Mouse (Mus musculus) c-Kit-negative CD71-positive TER-119-positive erythroid progenitor cells, embryonic 14.5 days (primary cell): ENCODE results near the gene Crtac1.
A peak's percentile ranks its signal among the peaks of the same experiment; 100 is the strongest.

Experiments
- DNase-seq: peaks from one replicate; pipeline ENCODE4 v3.0.0-alpha.2; 2013; ENCODE audit warnings: low read depth, low spot score

The Crtac1 gene

DNA sequence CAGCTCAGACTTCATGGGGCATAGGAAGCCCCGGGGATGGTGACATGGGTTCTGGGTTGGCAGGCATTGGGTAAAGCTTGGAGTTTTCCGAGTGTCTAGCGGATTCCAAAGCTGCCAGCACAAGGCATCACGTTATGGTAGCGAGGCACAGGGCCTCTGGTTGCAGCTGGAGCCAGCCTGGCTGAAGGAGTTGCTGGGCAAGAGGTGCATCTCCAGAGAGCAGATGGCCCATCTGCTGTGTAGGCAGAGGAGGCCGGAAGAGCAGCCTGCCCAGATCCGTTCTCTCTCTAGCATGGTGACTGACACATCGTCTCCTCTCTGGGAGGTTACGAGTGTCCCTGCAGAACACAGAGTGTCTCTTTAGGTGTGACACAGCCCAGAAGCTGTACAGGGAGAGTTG is 103.4 kb downstream of the Crtac1 start:
- no peak for DNase-seq

DNA sequence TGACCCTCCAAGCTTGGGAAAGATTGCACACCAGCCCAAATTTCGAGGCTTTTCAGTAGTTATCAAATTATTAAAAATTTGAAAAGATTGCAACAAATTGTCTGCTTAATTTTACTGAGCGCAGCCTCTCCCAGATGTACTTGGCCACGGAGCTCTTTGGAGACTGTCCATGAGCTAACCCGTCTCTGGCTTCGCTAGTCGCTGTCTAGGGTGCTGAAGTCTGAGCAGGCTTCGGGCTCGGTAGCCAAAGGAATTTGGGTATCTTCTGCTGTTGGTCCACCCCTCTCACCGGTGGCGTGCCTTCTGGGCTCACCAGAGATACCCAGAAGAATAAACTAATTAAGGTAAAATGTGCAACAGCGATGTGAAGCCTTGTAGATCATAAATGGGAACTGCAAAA is 105.7 kb downstream of the Crtac1 start:
- DNase-seq = no peak

DNA sequence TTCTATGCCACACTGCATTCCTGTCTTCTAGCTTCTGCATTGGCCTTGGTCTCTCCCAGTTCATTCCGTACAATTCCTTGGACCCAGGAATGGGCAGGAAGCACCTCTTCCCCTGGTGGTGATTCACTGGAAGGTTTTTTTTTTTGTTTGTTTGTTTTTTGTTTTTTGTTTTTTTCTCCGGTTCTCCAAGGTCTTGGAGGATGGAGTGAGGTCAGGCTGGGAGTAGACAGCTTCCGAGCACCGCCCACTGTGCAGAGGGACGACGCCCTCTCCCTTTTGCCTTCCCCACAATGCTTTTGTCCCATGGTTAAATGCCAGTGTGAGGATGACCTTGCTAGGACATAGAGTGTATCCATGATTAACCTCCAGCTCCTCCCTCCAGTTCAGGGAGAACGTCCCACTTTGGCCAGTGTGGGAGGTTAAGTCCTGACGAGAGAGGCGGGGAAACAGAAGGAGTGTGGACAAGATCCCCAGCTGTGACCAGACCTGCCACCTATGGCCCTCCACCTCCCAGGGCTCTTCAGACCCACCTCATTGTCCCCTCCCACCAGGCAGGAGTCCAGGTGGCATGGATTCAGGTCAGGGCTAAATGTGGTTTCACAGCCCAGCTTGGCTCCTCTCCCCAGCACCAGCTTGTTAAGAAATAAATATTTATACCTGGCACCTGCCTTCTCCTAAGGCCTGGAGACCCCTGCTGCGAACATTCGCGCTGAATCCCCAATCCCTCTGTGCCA is 109.1 kb downstream of the Crtac1 start:
- no peak for DNase-seq

- DNase-seq = no peak
These were observed 109.6 kb downstream of the Crtac1 start for GRCm38 (mm10) chr19:42321936-42322335.

- no peak for DNase-seq
These were observed 113.7 kb downstream of the Crtac1 start for GRCm38 (mm10) chr19:42317648-42318425.

DNA sequence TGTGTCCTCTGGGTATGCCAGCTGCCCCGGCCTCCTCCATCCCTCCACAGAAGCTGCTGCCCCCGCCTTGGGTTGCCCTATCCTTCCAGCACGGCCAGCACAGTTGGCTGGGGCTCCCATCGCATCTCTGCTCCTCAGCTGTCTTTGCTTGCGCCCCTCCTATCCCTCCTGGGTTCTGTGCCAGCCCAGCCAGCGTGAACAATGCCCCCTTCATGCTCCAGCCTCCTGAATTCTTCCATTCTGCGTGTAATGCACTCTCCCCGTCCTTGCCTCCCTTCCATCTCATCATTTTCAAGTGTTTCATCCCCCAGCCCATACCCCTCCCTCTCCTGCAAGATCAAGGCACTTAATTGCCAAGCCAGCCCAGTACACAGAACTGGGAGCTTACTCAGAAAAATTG is 114.6 kb downstream of the Crtac1 start:
- no peak for DNase-seq

GRCm38 (mm10) chr19:42316525-42316924 is 115.1 kb downstream of the Crtac1 start:
- DNase-seq = no peak

DNA sequence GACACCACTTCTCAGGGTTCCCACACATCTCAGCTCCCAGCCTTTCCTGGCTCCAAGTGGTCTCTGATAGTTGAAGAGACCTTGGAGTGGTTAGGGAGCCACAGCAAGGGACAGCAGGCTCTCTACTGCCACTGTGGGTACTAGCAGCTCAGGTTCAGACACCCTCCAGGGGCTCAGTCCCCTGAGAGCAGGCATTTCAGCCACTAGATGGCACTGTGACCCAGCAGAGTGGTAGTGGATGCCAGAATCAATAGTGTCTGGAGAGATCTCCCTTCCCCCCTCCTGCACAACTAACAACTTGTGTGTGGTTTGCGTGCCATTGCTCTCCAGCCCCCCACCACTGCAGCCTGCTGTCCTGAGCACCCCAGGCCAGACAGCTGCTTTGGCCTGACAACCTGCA is 115.7 kb downstream of the Crtac1 start:
- DNase-seq = peak; percentile 12

DNA sequence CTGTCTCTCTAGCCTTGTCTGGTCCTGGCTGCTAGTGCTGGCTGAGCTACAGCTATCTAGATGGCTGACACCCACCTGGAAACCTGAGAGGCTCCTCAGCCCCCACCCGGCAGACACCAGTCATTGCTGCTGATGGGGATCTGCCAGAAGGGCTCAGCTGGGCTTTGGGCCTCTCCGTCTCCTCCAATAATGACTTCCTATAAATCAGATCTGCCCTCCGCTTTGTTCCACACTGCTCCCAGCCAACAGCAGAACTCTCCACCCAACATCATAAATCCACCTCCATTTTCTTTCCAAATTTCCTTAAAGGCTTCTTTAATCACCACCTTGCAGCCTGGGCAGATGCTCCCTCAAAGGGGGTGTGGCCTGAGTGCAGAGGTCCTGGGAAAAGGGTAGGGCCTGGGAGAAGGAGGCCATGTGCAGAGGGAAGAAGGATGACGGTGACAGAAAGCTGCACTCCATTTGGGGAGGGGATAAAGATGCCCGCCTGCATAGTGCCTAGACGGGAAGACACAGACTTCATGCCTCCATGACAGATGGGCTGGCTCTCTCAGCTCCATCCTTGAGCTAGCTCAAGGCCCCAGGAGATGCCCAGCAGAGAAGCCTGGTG is 116.4 kb downstream of the Crtac1 start:
- no peak for DNase-seq

GRCm38 (mm10) chr19:42312191-42312590 is 119.4 kb downstream of the Crtac1 start:
- no peak for DNase-seq

GRCm38 (mm10) chr19:42311332-42311731 is 120.3 kb downstream of the Crtac1 start:
- no peak for DNase-seq

GRCm38 (mm10) chr19:42308931-42309330 is 122.7 kb downstream of the Crtac1 start:
- DNase-seq = no peak

GRCm38 (mm10) chr19:42307019-42307418 is 124.6 kb downstream of the Crtac1 start:
- no peak for DNase-seq

- DNase-seq = no peak
These were observed 125.4 kb downstream of the Crtac1 start for GRCm38 (mm10) chr19:42306202-42306601.

GRCm38 (mm10) chr19:42305746-42306145 is 125.8 kb downstream of the Crtac1 start:
- DNase-seq = no peak

DNA sequence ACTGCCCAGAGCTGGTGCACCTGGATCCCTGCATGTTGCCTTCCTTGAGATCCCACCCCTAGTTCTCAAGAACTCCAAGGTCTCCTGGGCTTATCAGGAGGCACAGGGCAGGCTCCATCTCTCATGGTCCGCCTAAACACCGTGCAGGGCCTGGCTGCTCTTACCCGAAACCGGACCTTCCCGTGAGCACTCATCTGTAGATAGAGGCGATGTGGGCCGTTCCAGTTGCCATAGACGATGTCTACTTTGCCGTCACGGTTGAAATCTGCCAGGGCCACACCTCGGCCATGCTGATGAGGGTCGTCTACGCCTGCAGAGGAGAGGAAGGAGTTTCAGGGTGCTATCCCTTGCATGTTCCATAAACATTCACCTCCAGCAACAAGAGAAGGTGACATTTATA is 127.1 kb downstream of the Crtac1 start:
- DNase-seq = no peak

DNA sequence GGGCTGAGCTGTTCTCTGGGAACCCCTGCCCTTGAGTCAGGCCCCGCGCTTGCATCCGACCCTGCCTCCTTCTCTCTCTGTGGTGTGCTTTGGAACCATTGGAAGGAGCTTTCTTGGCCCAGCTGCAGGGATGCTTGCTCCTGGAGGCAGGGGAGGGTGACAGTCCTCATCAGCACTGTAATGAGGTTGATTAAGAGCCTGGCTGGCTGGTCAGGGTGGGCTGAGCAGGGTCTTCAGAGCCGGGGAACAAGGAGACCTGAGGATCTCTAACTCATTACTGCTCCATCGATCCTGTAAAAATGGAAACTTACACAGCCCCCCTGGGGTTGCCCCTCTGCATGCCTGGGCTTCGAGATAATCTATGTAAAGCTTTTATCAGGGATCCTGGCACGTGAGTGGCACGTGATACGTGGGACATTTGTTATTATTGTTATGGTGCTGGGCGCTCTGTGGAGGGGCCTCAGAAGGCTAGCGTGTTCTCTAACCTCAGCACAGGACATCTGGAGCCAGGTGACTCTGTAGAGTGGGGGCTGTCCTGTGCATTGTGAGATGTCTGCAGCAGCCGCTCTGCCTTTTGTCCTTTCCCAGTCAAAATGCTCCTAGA is 128.3 kb downstream of the Crtac1 start:
- DNase-seq = no peak

GRCm38 (mm10) chr19:42293216-42293615 is 138.4 kb downstream of the Crtac1 start:
- no peak for DNase-seq

- no peak for DNase-seq
These were observed 139.5 kb downstream of the Crtac1 start for GRCm38 (mm10) chr19:42292106-42292505.

- DNase-seq = no peak
These were observed 140.5 kb downstream of the Crtac1 start for GRCm38 (mm10) chr19:42290954-42291661.

DNA sequence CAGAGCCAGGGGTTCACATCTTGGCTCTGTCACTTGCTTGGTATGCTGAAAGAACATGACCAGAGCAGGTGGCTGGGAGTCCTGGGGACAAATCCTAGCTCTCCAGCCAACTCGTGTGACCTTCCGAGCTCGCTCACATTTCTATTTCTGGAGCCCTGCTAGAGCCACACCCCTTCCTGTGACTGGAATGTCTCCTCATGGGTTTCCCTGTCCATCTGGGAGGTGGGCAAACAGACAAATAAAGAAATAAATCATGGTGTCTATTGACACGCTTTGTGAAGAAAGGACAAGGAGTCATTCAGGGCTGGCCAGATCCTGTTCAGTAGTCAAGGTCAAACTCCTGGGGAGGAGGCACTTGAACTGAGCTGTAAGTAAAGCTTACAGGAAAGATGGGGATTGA is 143.2 kb downstream of the Crtac1 start:
- no peak for DNase-seq

GRCm38 (mm10) chr19:42284178-42284577 is 147.4 kb downstream of the Crtac1 start:
- DNase-seq = no peak
